Mouse (Mus musculus) liver, postnatal 0 days (tissue): ENCODE measurements around the gene Cdk14.

Experiments
- CTCF ChIP-seq: sonication (generic); IDR thresholded peaks from 2 replicates; pipeline ENCODE4 v1.5.1; 2016; ENCODE audit warnings: antibody characterized with exemption, low read depth
- EP300 ChIP-seq: IDR thresholded peaks from 2 replicates; pipeline ENCODE4 v1.6.1; 2016; ENCODE audit warnings: antibody characterized with exemption, low read depth, mild to moderate bottlenecking

GRCm38 (mm10) chr5:5342410-5343137 is 77.5 kb downstream of the Cdk14 start:
- TF ChIP-seq EP300 (no peak), CTCF (no peak)
